ENCODE assay signal across 16 mouse cellular contexts in genomic region chr12:86930934-86931729, GRCm38 (mm10). TPM values are rescaled to one million over a fixed set of nuclear protein-coding genes. Genes with fewer than 3 reads are reported as not detected.
DNase-seq lines count a peak whose midpoint lies in the region; ATAC-seq and TF ChIP-seq lines count a peak whose summit lies in the region.
"Had no signal": no experiment of that assay in that cellular context is flagged by ENCODE, and none has a peak within 500 bp of the region (broad histone marks: within the 10 kb centered on the region; RNA-seq: fewer than 3 reads in every experiment).

No protein-coding gene starts in this region.

- no peak overlapping the region for H3K9ac ChIP-seq in forebrain, embryonic 13.5 days
- H3K9ac ChIP-seq in heart, postnatal 0 days (replicated peaks; ENCODE audit: low read depth, low read length) = no peak overlapping the region
- H3K9ac ChIP-seq in midbrain, embryonic 13.5 days (replicated peaks) = no peak overlapping the region
- H3K9ac ChIP-seq: liver, postnatal 0 days had no signal

- H3K4me3 ChIP-seq in forebrain, embryonic 10.5 days = no peak overlapping the region
- H3K4me3 ChIP-seq in forebrain, embryonic 13.5 days = no peak overlapping the region
- H3K4me3 ChIP-seq in heart, postnatal 0 days (ENCODE audit: low read depth, low read length) = no peak overlapping the region
- H3K4me3 ChIP-seq in midbrain, embryonic 10.5 days = no peak overlapping the region
- H3K4me3 ChIP-seq in midbrain, embryonic 13.5 days (replicated peaks) = no peak overlapping the region
- H3K4me3 ChIP-seq in brown adipose tissue, adult 24 weeks (ENCODE audit: insufficient read depth, low read depth, low read length) = no peak overlapping the region

- peak overlapping the region; percentile 66; the same call in 1 of the 2 replicates for H3K27ac ChIP-seq in forebrain, embryonic 10.5 days
- no peak overlapping the region for H3K27ac ChIP-seq in forebrain, embryonic 13.5 days
- H3K27ac ChIP-seq in heart, postnatal 0 days (ENCODE audit: low read depth) = peak overlapping the region; percentile 48; the same call in 1 of the 2 replicates
- H3K27ac ChIP-seq in midbrain, embryonic 10.5 days (replicated peaks) = no peak overlapping the region
- H3K27ac ChIP-seq in midbrain, embryonic 13.5 days = no peak overlapping the region
- H3K27ac ChIP-seq in brown adipose tissue, adult 24 weeks (replicated peaks; ENCODE audit: low read depth, low read length) = peak overlapping the region; percentile 99
- H3K27ac ChIP-seq: hindbrain, postnatal 0 days had no signal

- H3K4me2 ChIP-seq in forebrain, embryonic 13.5 days = no peak overlapping the region
- H3K4me2 ChIP-seq in heart, postnatal 0 days (ENCODE audit: low read depth, low read length) = no peak overlapping the region
- no peak overlapping the region for H3K4me2 ChIP-seq in midbrain, embryonic 13.5 days (replicated peaks)
- H3K4me2 ChIP-seq: midbrain, embryonic 11.5 days had no signal

- TF ChIP-seq EP300 in heart, postnatal 0 days (IDR thresholded peaks at IDR 0.05; ENCODE audit: low read depth) = no peak

- 68% methylated on average over 6 of the region's 6 CpGs for WGBS in forebrain, embryonic 10.5 days
- 70% methylated on average over 6 of the region's 6 CpGs for WGBS in forebrain, embryonic 13.5 days
- WGBS in heart, postnatal 0 days = 72% methylated on average over 6 of the region's 6 CpGs
- WGBS in midbrain, embryonic 10.5 days = 73% methylated on average over 6 of the region's 6 CpGs
- WGBS in midbrain, embryonic 13.5 days = 73% methylated on average over 6 of the region's 6 CpGs

- no peak for TF ChIP-seq CTCF in heart, postnatal 0 days (IDR thresholded peaks at IDR 0.05; ENCODE audit: low read depth)

- no peak for ATAC-seq in forebrain, embryonic 13.5 days
- ATAC-seq in heart, postnatal 0 days (ENCODE audit: insufficient read depth, low read depth) = no peak
- no peak for ATAC-seq in midbrain, embryonic 13.5 days
- no peak for ATAC-seq in erythroblast, adult 5-6 weeks (replicated peaks; ENCODE audit: low FRiP score, poor library complexity, severe bottlenecking)
- ATAC-seq: hindbrain, postnatal 0 days; liver, postnatal 0 days had no signal

- no peaks in the 10 kb centered on the region for H3K36me3 ChIP-seq in forebrain, embryonic 10.5 days (replicated peaks)
- no peaks in the 10 kb centered on the region for H3K36me3 ChIP-seq in forebrain, embryonic 13.5 days (ENCODE audit: poor library complexity, severe bottlenecking)
- H3K36me3 ChIP-seq in heart, postnatal 0 days (replicated peaks; ENCODE audit: control insufficient read depth, insufficient read depth, low read length) = no peaks in the 10 kb centered on the region
- no peaks in the 10 kb centered on the region for H3K36me3 ChIP-seq in midbrain, embryonic 10.5 days
- no peaks in the 10 kb centered on the region for H3K36me3 ChIP-seq in midbrain, embryonic 13.5 days

- peaks cover 11% of the 10 kb centered on the region; the same call in 1 of the 2 replicates for H3K9me3 ChIP-seq in forebrain, embryonic 10.5 days
- H3K9me3 ChIP-seq in forebrain, embryonic 13.5 days (replicated peaks) = no peaks in the 10 kb centered on the region; the same call in 1 of the 2 replicates
- 0 out of 2 replicates have a peak, but pooled peaks cover 3% of the 10 kb centered on the region for H3K9me3 ChIP-seq in heart, postnatal 0 days (replicated peaks; ENCODE audit: control insufficient read depth, low read length)
- H3K9me3 ChIP-seq in midbrain, embryonic 10.5 days (replicated peaks) = peaks cover 6% of the 10 kb centered on the region; the same call in 1 of the 2 replicates
- H3K9me3 ChIP-seq in midbrain, embryonic 13.5 days = no peaks in the 10 kb centered on the region

- peaks cover 21% of the 10 kb centered on the region for H3K4me1 ChIP-seq in forebrain, embryonic 10.5 days
- peaks cover 11% of the 10 kb centered on the region for H3K4me1 ChIP-seq in forebrain, embryonic 13.5 days
- peaks cover 14% of the 10 kb centered on the region; the same call in 1 of the 2 replicates for H3K4me1 ChIP-seq in heart, postnatal 0 days (ENCODE audit: control insufficient read depth, insufficient read depth)
- peaks cover 22% of the 10 kb centered on the region for H3K4me1 ChIP-seq in midbrain, embryonic 10.5 days
- peaks cover 18% of the 10 kb centered on the region for H3K4me1 ChIP-seq in midbrain, embryonic 13.5 days (replicated peaks)
- peaks cover 26% of the 10 kb centered on the region for H3K4me1 ChIP-seq in brown adipose tissue, adult 24 weeks (ENCODE audit: control insufficient read depth, insufficient read depth, insufficient read length, low read length)

- no peak for DNase-seq in forebrain, embryonic 10.5 days (ENCODE audit: extremely low spot score, low spot score)
- no peak for DNase-seq in heart, postnatal 0 days (ENCODE audit: low spot score)
- no peak for DNase-seq in heart, adult 8-10 months (ENCODE audit: low spot score)
- peak; percentile 11 for DNase-seq in midbrain, embryonic 10.5 days (ENCODE audit: low spot score)
- DNase-seq: cerebellum, postnatal 36 days; gastrocnemius, postnatal 14 days; layer of hippocampus, adult 9-11 months; liver, postnatal 0 days; lung, postnatal 4 days had no signal

- no peaks in the 10 kb centered on the region for H3K27me3 ChIP-seq in forebrain, embryonic 10.5 days (ENCODE audit: poor library complexity, severe bottlenecking)
- no peaks in the 10 kb centered on the region for H3K27me3 ChIP-seq in forebrain, embryonic 13.5 days
- H3K27me3 ChIP-seq in heart, postnatal 0 days (ENCODE audit: control insufficient read depth, insufficient read depth, low read length) = no peaks in the 10 kb centered on the region
- H3K27me3 ChIP-seq in midbrain, embryonic 10.5 days (ENCODE audit: low read depth, poor library complexity, severe bottlenecking) = peaks cover 18% of the 10 kb centered on the region; the same call in 1 of the 2 replicates
- 0 out of 2 replicates have a peak, but pooled peaks cover 7% of the 10 kb centered on the region for H3K27me3 ChIP-seq in midbrain, embryonic 13.5 days

RNA-seq across cellular contexts. Expression of gene Cipc, which starts 15.7 kb away (rescaled TPM):
- 39.1 and 40.4 TPM in 2 replicates for polyA plus RNA-seq in forebrain, embryonic 10.5 days (2016; fragmentation: Nextera tagmentation; extraction: Ambion mirVana)
- 46.1 and 53.1 TPM in 2 replicates for polyA plus RNA-seq in forebrain, embryonic 13.5 days (2015; fragmentation: Nextera tagmentation; extraction: Ambion mirVana)
- 26.2 and 41.6 TPM in 2 replicates for total RNA-seq in heart, postnatal 0 days (2014; rRNA removed; ENCODE audit: low replicate concordance)
- polyA plus RNA-seq in heart, postnatal 0 days (2015; fragmentation: Nextera tagmentation; extraction: Ambion mirVana) = 18.7 and 20.9 TPM in 2 replicates
- 10 to 100 TPM; 42.4 to 53.8 (median 48.3) TPM for total RNA-seq in heart, adult 8-10 months (2022)
- 33.2 and 35.5 TPM in 2 replicates for polyA plus RNA-seq in midbrain, embryonic 10.5 days (2016; fragmentation: Nextera tagmentation; extraction: Ambion mirVana)
- polyA plus RNA-seq in midbrain, embryonic 13.5 days (2015; fragmentation: Nextera tagmentation; extraction: Ambion mirVana) = 49.8 and 51.2 TPM in 2 replicates
- polyA plus RNA-seq in brown adipose tissue, adult 24 weeks (2012; ENCODE audit: insufficient read depth, insufficient read length, missing spikeins) = 15.9 and 16.4 TPM in 2 replicates
- total RNA-seq in erythroblast, adult 5-6 weeks (2015; ENCODE audit: low replicate concordance) = 4.8 and 7.1 TPM in 2 replicates
- total RNA-seq in erythroblast, adult 5-6 weeks (2017; ENCODE audit: low replicate concordance) = 5.6 and 8.2 TPM in 2 replicates

RNA-seq across cellular contexts. Expression of gene Irf2bpl, which starts 46.5 kb away (rescaled TPM):
- 20.5 and 22.6 TPM in 2 replicates for polyA plus RNA-seq in forebrain, embryonic 10.5 days (2016; fragmentation: Nextera tagmentation; extraction: Ambion mirVana)
- 54.2 and 54.8 TPM in 2 replicates for polyA plus RNA-seq in forebrain, embryonic 13.5 days (2015; fragmentation: Nextera tagmentation; extraction: Ambion mirVana)
- total RNA-seq in heart, postnatal 0 days (2014; rRNA removed; ENCODE audit: low replicate concordance) = 74.0 and 88.5 TPM in 2 replicates
- polyA plus RNA-seq in heart, postnatal 0 days (2015; fragmentation: Nextera tagmentation; extraction: Ambion mirVana) = 26.4 and 30.0 TPM in 2 replicates
- 10 to 100 TPM; 26.2 to 30.4 (median 27.8) TPM for total RNA-seq in heart, adult 8-10 months (2022)
- polyA plus RNA-seq in midbrain, embryonic 10.5 days (2016; fragmentation: Nextera tagmentation; extraction: Ambion mirVana) = 28.6 and 39.6 TPM in 2 replicates
- 65.3 and 75.5 TPM in 2 replicates for polyA plus RNA-seq in midbrain, embryonic 13.5 days (2015; fragmentation: Nextera tagmentation; extraction: Ambion mirVana)
- 7.1 and 23.0 TPM in 2 replicates for polyA plus RNA-seq in brown adipose tissue, adult 24 weeks (2012; ENCODE audit: insufficient read depth, insufficient read length, missing spikeins)
- total RNA-seq in erythroblast, adult 5-6 weeks (2015; ENCODE audit: low replicate concordance) = 0.21 and 0.77 TPM in 2 replicates
- total RNA-seq in erythroblast, adult 5-6 weeks (2017; ENCODE audit: low replicate concordance) = 0.42 TPM in 1 of 2 replicates, not detected in the other

RNA-seq across cellular contexts. Expression of gene Zdhhc22, which starts 59.1 kb away (rescaled TPM):
- polyA plus RNA-seq in forebrain, embryonic 10.5 days (2016; fragmentation: Nextera tagmentation; extraction: Ambion mirVana) = 0.07 TPM in 1 of 2 replicates, not detected in the other
- 2.3 and 2.7 TPM in 2 replicates for polyA plus RNA-seq in forebrain, embryonic 13.5 days (2015; fragmentation: Nextera tagmentation; extraction: Ambion mirVana)
- not detected in 2 replicates for total RNA-seq in heart, postnatal 0 days (2014; rRNA removed; ENCODE audit: low replicate concordance)
- 0.05 TPM in 1 of 2 replicates, not detected in the other for polyA plus RNA-seq in heart, postnatal 0 days (2015; fragmentation: Nextera tagmentation; extraction: Ambion mirVana)
- not detected for total RNA-seq in heart, adult 8-10 months (2022)
- polyA plus RNA-seq in midbrain, embryonic 10.5 days (2016; fragmentation: Nextera tagmentation; extraction: Ambion mirVana) = 0.15 and 0.24 TPM in 2 replicates
- polyA plus RNA-seq in midbrain, embryonic 13.5 days (2015; fragmentation: Nextera tagmentation; extraction: Ambion mirVana) = 6.0 and 7.1 TPM in 2 replicates
- polyA plus RNA-seq in brown adipose tissue, adult 24 weeks (2012; ENCODE audit: insufficient read depth, insufficient read length, missing spikeins) = not detected in 2 replicates
- total RNA-seq in erythroblast, adult 5-6 weeks (2015; ENCODE audit: low replicate concordance) = not detected in 2 replicates
- 0.43 TPM in 1 of 2 replicates, not detected in the other for total RNA-seq in erythroblast, adult 5-6 weeks (2017; ENCODE audit: low replicate concordance)
- total RNA-seq: gastrocnemius, postnatal 14 days; heart, postnatal 14 days had no signal
- polyA plus RNA-seq: liver, postnatal 0 days had no signal

Comparison
In these comparisons a context has a peak if more than half of its experiments do, and no peak if none do; other contexts are left out.
1. H3K27ac ChIP-seq: peak in forebrain, embryonic 10.5 days (single experiment), heart, postnatal 0 days (single experiment) and brown adipose tissue, adult 24 weeks (single experiment); none in forebrain, embryonic 13.5 days (single experiment), midbrain, embryonic 10.5 days (single experiment) and midbrain, embryonic 13.5 days (single experiment).